Mouse (Mus musculus): Measurements from ENCODE around the gene Rab3ip. TPM values are rescaled to one million over a fixed set of nuclear protein-coding genes. Genes with fewer than 3 reads are reported as not detected.

Rab3ip gene
- polyA plus RNA-seq, 1 experiment: 138 TPM

- H3K4me3 ChIP-seq (ENCODE audit: control insufficient read depth, insufficient read depth, low read length): no peak within 1 kb of the TSS
- 88% methylated on average over 21 of the region's 21 CpGs for WGBS
- no peak for DNase-seq
- H3K27me3 ChIP-seq (ENCODE audit: control insufficient read depth, insufficient read depth, low read length): no peaks in the 10 kb centered on the region
- H3K4me1 ChIP-seq (replicated peaks; ENCODE audit: control insufficient read depth, insufficient read depth, low read length): no peaks in the 10 kb centered on the region
- H3K27ac ChIP-seq (ENCODE audit: control insufficient read depth, insufficient read depth, low read length): no peak within 1 kb of the TSS
- TF ChIP-seq CTCF (IDR thresholded peaks at IDR 0.05; ENCODE audit: borderline replicate concordance, control insufficient read depth, extremely low read depth, insufficient read depth, low read length, poor library complexity) (no peak), POLR2A (IDR thresholded peaks at IDR 0.05; ENCODE audit: control insufficient read depth, extremely low read depth, insufficient read depth, low read length, poor library complexity) (no peak)
- H3K36me3 ChIP-seq (ENCODE audit: control insufficient read depth, insufficient read depth, low read length): no peaks in the 10 kb centered on the region
Observed at GRCm38 (mm10) chr10:116986264-116987082, 35.9 kb upstream of the Rab3ip start, which contains the start of gene Best3. Gene Best3, plus strand, starts transcription at chr10:116986314.

GRCm38 (mm10) chr10:116984836-116985235 lies 34.3 kb upstream of the Rab3ip start:
- no peaks in the 10 kb centered on the region for H3K27me3 ChIP-seq (ENCODE audit: control insufficient read depth, insufficient read depth, low read length)
- H3K4me1 ChIP-seq (replicated peaks; ENCODE audit: control insufficient read depth, insufficient read depth, low read length): no peaks in the 10 kb centered on the region
- no peak for DNase-seq
- TF ChIP-seq CTCF (IDR thresholded peaks at IDR 0.05; ENCODE audit: borderline replicate concordance, control insufficient read depth, extremely low read depth, insufficient read depth, low read length, poor library complexity) (no peak), POLR2A (IDR thresholded peaks at IDR 0.05; ENCODE audit: control insufficient read depth, extremely low read depth, insufficient read depth, low read length, poor library complexity) (no peak)
- H3K27ac ChIP-seq (ENCODE audit: control insufficient read depth, insufficient read depth, low read length): no peak overlapping the region
- WGBS: 90% methylated on average over 12 of the region's 12 CpGs
- no peaks in the 10 kb centered on the region for H3K36me3 ChIP-seq (ENCODE audit: control insufficient read depth, insufficient read depth, low read length)
- no peak overlapping the region for H3K4me3 ChIP-seq (ENCODE audit: control insufficient read depth, insufficient read depth, low read length)

GRCm38 (mm10) chr10:116982526-116982925 lies 32.0 kb upstream of the Rab3ip start:
- Histone ChIP-seq H3K36me3 (ENCODE audit: control insufficient read depth, insufficient read depth, low read length) (no peaks in the 10 kb centered on the region), H3K27ac (ENCODE audit: control insufficient read depth, insufficient read depth, low read length) (no peak overlapping the region), H3K27me3 (ENCODE audit: control insufficient read depth, insufficient read depth, low read length) (no peaks in the 10 kb centered on the region), H3K4me1 (replicated peaks; ENCODE audit: control insufficient read depth, insufficient read depth, low read length) (no peaks in the 10 kb centered on the region), H3K4me3 (ENCODE audit: control insufficient read depth, insufficient read depth, low read length) (no peak overlapping the region)
- no peak for DNase-seq
- 81% methylated on average over 4 of the region's 4 CpGs for WGBS
- TF ChIP-seq POLR2A (IDR thresholded peaks at IDR 0.05; ENCODE audit: control insufficient read depth, extremely low read depth, insufficient read depth, low read length, poor library complexity) (no peak), CTCF (IDR thresholded peaks at IDR 0.05; ENCODE audit: borderline replicate concordance, control insufficient read depth, extremely low read depth, insufficient read depth, low read length, poor library complexity) (no peak)

GRCm38 (mm10) chr10:116980888-116981287 lies 30.3 kb upstream of the Rab3ip start:
- Histone ChIP-seq H3K4me3 (ENCODE audit: control insufficient read depth, insufficient read depth, low read length) (no peak overlapping the region), H3K36me3 (ENCODE audit: control insufficient read depth, insufficient read depth, low read length) (no peaks in the 10 kb centered on the region), H3K27me3 (ENCODE audit: control insufficient read depth, insufficient read depth, low read length) (no peaks in the 10 kb centered on the region), H3K27ac (ENCODE audit: control insufficient read depth, insufficient read depth, low read length) (no peak overlapping the region), H3K4me1 (replicated peaks; ENCODE audit: control insufficient read depth, insufficient read depth, low read length) (no peaks in the 10 kb centered on the region)
- peak; percentile 37 for DNase-seq
- WGBS: 87% methylated on average over 3 of the region's 3 CpGs
- TF ChIP-seq POLR2A (IDR thresholded peaks at IDR 0.05; ENCODE audit: control insufficient read depth, extremely low read depth, insufficient read depth, low read length, poor library complexity) (no peak), CTCF (IDR thresholded peaks at IDR 0.05; ENCODE audit: borderline replicate concordance, control insufficient read depth, extremely low read depth, insufficient read depth, low read length, poor library complexity) (no peak)

- DNase-seq: no peak
- no peak overlapping the region for H3K27ac ChIP-seq (ENCODE audit: control insufficient read depth, insufficient read depth, low read length)
- WGBS: 96% methylated on average over 4 of the region's 4 CpGs
- TF ChIP-seq CTCF (IDR thresholded peaks at IDR 0.05; ENCODE audit: borderline replicate concordance, control insufficient read depth, extremely low read depth, insufficient read depth, low read length, poor library complexity): no peak
- TF ChIP-seq POLR2A (IDR thresholded peaks at IDR 0.05; ENCODE audit: control insufficient read depth, extremely low read depth, insufficient read depth, low read length, poor library complexity): no peak
- H3K27me3 ChIP-seq (ENCODE audit: control insufficient read depth, insufficient read depth, low read length): no peaks in the 10 kb centered on the region
- no peak overlapping the region for H3K4me3 ChIP-seq (ENCODE audit: control insufficient read depth, insufficient read depth, low read length)
- no peaks in the 10 kb centered on the region for H3K4me1 ChIP-seq (replicated peaks; ENCODE audit: control insufficient read depth, insufficient read depth, low read length)
- H3K36me3 ChIP-seq (ENCODE audit: control insufficient read depth, insufficient read depth, low read length): no peaks in the 10 kb centered on the region
Observed at GRCm38 (mm10) chr10:116980273-116980672, 29.7 kb upstream of the Rab3ip start.

GRCm38 (mm10) chr10:116978841-116979240 lies 28.3 kb upstream of the Rab3ip start:
- TF ChIP-seq CTCF (IDR thresholded peaks at IDR 0.05; ENCODE audit: borderline replicate concordance, control insufficient read depth, extremely low read depth, insufficient read depth, low read length, poor library complexity) (no peak), POLR2A (IDR thresholded peaks at IDR 0.05; ENCODE audit: control insufficient read depth, extremely low read depth, insufficient read depth, low read length, poor library complexity) (no peak)
- DNase-seq: no peak
- Histone ChIP-seq H3K36me3 (ENCODE audit: control insufficient read depth, insufficient read depth, low read length) (no peaks in the 10 kb centered on the region), H3K4me1 (replicated peaks; ENCODE audit: control insufficient read depth, insufficient read depth, low read length) (no peaks in the 10 kb centered on the region), H3K27ac (ENCODE audit: control insufficient read depth, insufficient read depth, low read length) (no peak overlapping the region), H3K4me3 (ENCODE audit: control insufficient read depth, insufficient read depth, low read length) (no peak overlapping the region), H3K27me3 (ENCODE audit: control insufficient read depth, insufficient read depth, low read length) (no peaks in the 10 kb centered on the region)
- 96% methylated on average over 9 of the region's 9 CpGs for WGBS
